Mouse (Mus musculus): ENCODE results near the gene Prmt3.

Prmt3 gene

GRCm38 (mm10) chr7:49778114-49778901 lies at the start of gene Prmt3:
TSS of gene Prmt3 (plus strand) at chr7:49778346.
- peak; percentile 96 to 99 for DNase-seq (ENCODE audit: low spot score in 2 of 2)

GRCm38 (mm10) chr7:49734342-49734741 lies 43.8 kb upstream of the Prmt3 start:
- DNase-seq (ENCODE audit: low spot score in 2 of 2): no peak

DNA sequence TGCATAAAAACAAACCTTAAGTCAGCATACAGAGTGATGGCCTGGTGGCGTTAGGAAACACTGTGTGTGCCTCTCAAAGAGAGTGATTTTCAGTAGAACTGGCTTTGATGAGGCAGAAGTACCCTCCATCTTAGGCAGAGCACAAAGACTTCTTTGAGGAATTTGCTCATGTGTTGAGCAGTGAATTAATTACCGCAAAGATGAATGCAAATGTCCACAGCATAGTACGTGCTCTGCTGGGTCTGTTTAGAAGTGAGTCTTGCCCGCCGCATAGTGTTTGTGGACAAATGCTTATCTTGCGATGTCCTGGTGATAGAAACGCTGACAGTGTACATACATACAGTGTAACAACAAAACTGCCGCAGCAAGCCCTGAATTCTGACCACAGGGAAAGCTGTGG lies 38.7 kb upstream of the Prmt3 start:
- no peak for DNase-seq (ENCODE audit: low spot score in 2 of 2)

DNA sequence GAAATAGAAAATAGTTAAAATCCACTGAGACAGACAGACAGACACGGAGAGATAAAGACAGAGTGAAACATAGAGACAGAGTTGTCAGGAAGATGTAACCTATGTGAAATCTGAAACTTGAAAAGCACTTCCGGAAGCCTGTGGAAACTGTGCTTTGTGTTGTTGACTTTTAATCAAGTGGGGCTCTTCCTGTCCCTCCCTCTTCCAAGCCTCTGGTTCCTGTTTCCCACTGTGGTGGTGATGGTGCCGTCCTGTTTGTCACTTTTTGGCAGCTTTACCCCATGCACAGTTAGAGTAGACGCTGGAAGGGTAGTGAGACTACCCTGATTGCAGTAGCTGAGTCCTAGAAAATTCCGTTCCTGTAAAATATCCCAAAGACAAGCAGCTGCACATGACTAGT lies 36.7 kb upstream of the Prmt3 start:
- no peak for DNase-seq (ENCODE audit: low spot score in 2 of 2)

- DNase-seq (ENCODE audit: low spot score in 2 of 2): no peak
Measured at GRCm38 (mm10) chr7:49741923-49742322, 36.2 kb upstream of the Prmt3 start.

DNA sequence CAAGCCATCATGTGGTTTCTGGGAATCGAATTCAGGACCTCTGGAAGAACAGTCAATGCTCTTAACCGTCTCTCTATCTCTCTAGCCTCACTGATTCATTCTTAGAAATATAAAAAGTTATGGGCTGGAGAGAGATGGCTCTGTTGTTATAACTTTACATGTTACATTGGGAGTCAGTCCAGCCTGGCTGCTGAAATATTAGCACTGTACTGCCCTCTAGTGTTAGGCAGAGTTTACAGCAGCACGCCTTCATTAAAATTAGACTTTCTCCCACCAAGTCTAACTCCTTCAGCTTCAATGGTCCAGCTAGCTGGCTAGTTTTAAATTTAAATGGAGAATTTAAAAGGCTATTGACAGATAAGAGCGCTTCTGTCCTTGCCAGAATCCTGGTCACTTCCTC lies 27.0 kb upstream of the Prmt3 start:
- DNase-seq (ENCODE audit: low spot score in 2 of 2): no peak

DNA sequence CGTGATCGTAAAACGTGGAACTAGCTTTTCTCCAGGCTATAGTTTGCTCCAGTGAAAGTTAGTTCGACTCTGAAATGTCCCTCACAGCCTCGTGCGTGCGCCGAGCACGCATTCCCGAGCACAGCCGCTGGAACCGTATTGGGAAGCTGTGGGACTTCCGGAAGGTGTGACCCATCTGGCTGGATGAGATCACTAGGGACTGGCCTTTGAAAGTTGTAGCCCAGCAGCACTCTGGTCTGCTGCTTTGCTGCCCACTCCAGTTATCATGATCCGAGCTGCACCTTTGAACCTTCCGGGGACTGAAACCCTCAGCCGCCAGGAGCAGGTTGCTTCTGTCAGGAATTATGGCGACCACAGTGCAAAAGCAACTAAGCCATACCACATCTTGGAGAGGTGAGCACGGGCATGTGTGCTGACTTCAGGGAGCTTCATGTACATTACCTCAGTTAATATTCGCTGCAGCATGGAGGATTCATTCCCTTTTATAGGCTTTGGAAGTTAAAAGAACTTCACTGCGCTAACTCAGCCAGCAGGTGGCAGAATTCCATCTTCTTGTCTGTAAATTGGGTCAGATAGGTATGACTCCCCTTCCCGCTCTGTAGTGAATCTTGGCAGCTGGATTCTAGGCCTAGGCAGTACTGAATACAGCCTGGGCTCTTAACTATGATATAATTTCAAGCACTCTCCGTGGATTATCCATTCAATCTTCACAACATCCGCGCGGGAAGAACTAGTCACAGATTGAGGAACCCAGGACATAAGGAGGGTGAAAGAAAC lies 25.2 kb upstream of the Prmt3 start:
- no peak for DNase-seq (ENCODE audit: low spot score in 2 of 2)

GRCm38 (mm10) chr7:49754767-49755166 lies 23.4 kb upstream of the Prmt3 start:
- peak in 1 of 2 experiments; percentile 68 for DNase-seq (ENCODE audit: low spot score in 2 of 2)

- no peak for DNase-seq (ENCODE audit: low spot score in 2 of 2)
Measured at GRCm38 (mm10) chr7:49758934-49759571, 19.1 kb upstream of the Prmt3 start, which contains the start of gene Htatip2. TSS of gene Htatip2 (plus strand) at chr7:49759115.

DNA sequence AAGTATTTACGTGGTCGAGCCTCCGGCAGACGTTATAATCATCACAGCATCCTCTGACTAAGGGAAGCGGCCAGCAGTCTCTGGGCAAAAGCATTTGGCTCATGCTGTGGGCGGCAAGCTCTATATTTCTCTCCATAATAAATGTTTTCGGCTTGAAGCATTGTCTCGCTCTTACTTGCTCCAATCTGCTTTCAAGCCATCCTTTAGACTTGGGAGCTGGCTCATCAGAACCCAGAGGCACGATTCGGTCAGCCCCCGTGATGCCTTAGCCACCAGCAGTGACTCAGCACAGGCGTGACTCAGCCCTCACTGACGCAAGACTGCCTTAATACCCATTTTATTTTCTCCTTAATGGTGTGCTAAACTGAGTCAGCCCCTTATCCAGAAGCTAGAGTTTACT lies 15.5 kb upstream of the Prmt3 start:
- DNase-seq (ENCODE audit: low spot score in 2 of 2): no peak

- no peak for DNase-seq (ENCODE audit: low spot score in 2 of 2)
Measured at GRCm38 (mm10) chr7:49764011-49764716, 14.0 kb upstream of the Prmt3 start.

DNA sequence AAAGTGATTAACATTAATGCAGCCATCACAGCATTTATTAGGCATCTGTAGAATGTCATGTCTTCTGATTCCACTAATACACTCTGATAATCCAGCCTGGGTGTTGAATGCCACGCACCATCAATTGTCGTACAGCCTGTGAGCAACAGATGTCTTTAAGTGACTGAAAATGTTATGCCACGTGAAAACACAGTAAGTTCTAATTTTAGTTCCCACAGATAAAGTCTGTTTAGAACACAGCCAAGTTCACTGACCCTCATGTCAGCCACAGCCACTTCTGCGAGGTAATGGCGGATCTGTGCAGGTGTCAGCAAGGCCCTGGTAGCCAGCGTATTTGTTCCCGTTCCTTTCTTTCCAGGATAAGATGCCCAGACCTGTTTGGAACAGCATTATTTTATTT lies 12.0 kb upstream of the Prmt3 start:
- DNase-seq (ENCODE audit: low spot score in 2 of 2): no peak

DNA sequence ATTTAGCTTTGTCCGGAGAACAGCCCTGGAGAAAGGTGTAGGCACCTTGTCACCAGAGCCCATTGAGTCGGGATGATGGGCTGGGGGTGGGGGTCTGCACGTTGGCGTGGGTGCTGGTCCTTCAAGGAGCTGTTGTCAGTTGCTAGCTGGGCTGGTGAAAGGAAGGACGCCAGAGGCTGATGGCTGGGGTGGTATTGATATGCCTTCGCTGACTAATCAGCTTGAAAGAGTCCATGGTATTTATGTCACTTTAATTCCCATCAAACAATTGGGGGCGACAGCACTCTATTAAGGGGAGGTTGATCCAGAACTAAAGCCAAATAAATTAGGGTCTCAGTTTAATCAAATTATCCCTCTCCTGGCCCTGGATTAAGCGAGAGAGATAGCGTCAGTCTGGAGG lies 9.6 kb upstream of the Prmt3 start:
- DNase-seq (ENCODE audit: low spot score in 2 of 2): no peak

GRCm38 (mm10) chr7:49774396-49774795 lies 3.8 kb upstream of the Prmt3 start:
- DNase-seq (ENCODE audit: low spot score in 2 of 2): no peak

DNA sequence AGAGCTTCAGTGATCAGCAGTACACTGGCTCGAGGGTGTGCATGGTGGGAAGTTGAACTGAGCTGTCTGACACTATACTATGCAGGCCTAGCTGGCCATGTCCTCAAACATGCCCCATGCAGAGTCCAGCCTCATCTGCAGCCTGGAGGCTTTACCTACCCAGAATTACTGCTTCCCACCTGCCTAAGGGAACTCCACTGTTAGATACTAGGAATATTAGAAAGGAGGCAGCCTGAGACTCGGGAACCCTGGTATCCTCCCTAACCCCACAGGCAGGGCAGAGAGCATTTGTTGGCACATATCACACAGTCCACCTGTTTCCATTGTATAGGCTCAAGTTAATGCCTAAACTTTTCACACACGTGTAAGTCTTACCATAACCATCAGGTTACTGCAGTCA lies 561 bp upstream of the Prmt3 start:
- DNase-seq (ENCODE audit: low spot score in 2 of 2): no peak

DNA sequence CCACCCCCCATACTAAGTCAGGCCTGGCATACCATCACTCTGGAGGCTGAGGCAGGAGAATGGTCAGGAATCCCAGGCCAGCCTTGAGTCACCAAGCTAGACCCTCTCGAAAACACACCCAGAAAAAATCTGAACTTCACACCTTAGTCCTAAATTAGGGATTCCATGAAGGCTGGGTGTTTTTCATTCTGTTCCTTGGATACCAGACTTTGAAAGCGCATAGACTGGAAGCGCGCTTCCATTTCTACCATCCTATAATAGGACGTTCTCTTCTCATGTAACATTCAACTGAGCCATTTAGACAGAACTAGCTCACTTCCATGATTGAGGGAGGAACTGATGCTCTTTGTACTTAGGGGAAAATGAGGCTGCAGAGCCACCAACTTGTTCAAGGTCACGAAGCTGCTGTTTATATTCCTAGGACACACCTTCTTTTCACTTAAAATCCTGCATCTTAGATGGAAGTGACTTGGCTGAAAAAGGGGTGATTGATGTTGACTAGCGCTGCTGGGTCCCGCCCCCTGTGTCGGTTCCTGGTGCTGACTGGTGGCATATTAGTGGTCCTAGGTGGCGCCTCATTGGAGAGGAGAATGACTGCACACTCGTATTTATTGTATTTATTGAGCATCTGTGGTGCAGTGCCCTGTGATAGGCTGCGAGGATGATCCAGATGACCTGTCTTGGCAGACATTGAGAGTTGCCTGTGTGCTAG lies 914 bp downstream of the Prmt3 start:
- DNase-seq (ENCODE audit: low spot score in 2 of 2): no peak

DNA sequence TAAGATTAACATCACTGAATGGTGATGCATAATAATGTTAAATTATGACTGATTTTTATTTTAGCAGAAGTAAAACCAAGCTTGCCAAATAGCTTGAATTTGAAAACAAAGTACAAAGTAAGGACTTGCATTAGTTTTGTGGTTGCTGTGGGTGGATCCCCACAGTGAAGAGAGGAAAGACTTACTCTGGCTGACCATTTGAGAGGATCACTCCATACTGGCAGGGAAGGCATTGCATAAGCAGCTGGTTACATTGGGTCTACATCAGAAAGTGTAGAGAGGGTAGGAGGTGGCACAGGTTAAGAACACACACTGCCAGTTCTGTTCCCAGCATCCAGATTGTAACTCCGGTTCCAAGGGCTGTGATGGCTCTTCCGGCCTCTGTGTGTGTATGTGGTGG lies 4.9 kb downstream of the Prmt3 start:
- no peak for DNase-seq (ENCODE audit: low spot score in 2 of 2)

DNA sequence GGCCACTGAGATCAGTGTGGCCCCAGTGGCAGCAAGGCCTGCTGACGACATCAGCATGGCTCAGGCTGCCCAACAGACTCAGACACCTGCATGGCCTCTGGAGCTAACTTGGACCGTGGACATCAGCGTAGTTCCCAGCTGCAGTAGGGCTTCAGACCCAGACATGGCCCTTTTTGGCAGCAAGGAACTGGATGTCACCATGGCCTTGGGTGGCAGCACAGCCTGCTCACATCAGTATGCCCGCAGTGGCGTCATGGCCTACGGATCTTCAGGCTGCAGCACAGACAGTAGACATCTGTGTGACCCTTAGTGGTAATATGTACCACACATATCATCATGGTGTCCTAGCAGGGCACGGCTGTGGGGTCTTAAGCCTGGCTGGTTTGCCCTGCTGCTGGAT lies 7.0 kb downstream of the Prmt3 start:
- DNase-seq (ENCODE audit: low spot score in 2 of 2): no peak

DNA sequence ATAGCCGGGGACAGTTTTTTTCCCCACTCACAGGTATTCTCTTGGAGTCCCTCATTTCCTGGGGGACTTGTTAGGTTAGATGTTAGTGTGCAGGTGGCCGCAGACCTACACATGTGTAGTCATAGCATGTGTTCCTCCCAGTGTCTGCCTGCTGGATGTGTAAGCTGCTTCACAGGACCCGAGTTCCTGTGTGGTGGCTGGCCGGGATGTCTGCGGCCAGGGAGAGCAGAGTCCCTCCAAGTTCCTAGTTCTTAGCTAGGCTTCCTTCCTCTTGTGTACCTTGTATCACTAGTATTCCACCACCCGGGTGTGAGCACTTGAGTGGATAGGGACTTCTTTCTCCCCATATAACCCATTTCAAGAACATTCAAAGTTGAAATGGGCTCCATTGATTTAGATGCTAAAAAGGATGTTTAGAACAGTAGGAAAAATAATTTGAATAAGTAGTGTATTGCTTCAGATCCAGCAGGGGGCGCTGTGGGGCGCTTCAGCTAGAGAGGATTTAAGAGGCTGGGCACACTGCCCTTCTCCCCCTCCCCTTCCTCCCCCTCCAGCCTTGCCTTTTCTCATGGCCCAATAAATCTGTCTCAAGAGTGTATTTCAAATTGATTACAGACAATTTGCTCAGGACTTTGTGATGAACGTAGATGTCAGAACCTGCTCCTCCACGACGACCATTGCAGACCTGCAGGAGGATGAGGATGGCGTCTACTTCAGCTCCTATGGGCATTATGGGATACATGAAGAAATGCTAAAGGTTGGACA lies 8.7 kb downstream of the Prmt3 start:
- peak; percentile 28 to 68 for DNase-seq (ENCODE audit: low spot score in 2 of 2)

GRCm38 (mm10) chr7:49787383-49787645 lies 9.2 kb downstream of the Prmt3 start:
- DNase-seq (ENCODE audit: low spot score in 2 of 2): no peak

DNA sequence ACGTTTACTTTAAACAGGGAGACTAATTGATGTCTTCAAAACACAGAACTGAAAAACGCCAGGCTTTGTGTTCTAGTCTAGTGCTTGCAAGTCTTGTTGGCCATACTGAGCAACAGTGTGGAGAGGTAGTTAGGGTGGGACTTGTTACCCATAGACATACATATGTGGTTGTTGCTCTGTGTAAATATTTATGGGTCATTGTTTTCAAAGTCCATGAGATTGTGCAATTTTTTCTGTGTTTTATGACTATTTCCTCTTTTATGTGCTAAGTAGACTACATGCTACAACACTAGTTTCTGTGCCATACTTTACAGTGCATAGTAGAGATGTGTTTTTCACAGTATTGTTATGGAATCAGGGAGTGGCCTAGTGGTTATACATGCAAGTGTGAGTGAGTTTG lies 16.2 kb downstream of the Prmt3 start:
- DNase-seq (ENCODE audit: low spot score in 2 of 2): no peak

All from urinary bladder, postnatal 4 days (tissue).